Mouse (Mus musculus) testis, adult 2 months (tissue): ENCODE measurements around the gene Ppef2.

ENCODE experiments used
- CTCF ChIP-seq: fragments of 200-500 bp; IDR thresholded peaks from 2 replicates; pipeline ENCODE4 v1.5.1; 2012; ENCODE audit warnings: low read depth, mild to moderate bottlenecking, inconsistent platforms, low read length, moderate library complexity; ENCODE audit not compliant: control insufficient read depth, insufficient read depth, insufficient replicate concordance
- POLR2A ChIP-seq: fragments of 200-500 bp; IDR thresholded peaks from 2 replicates; pipeline ENCODE4 v1.6.1; 2012; ENCODE audit warnings: low read depth, mild to moderate bottlenecking, inconsistent platforms, low read length, moderate library complexity; ENCODE audit not compliant: control insufficient read depth

- no peak for TF ChIP-seq CTCF
- no peak for TF ChIP-seq POLR2A
Observed at GRCm38 (mm10) chr5:92233366-92233765, 22.7 kb downstream of the Ppef2 start.
